Mouse (Mus musculus): ENCODE measurements around the gene Sh2b1.

GRCm38 (mm10) chr7:126417606-126418005 is 57.6 kb downstream of the Sh2b1 start:
- TF ChIP-seq POLR2A (IDR thresholded peaks at IDR 0.05; ENCODE audit: borderline replicate concordance, control insufficient read depth, low read depth, low read length) = no peak
- no peak for TF ChIP-seq CTCF (IDR thresholded peaks at IDR 0.05; ENCODE audit: control insufficient read depth, insufficient read depth, low read length)

All from bone marrow, adult 2 months (tissue).